Mouse (Mus musculus): ENCODE results near the gene Rspry1. TPM values are rescaled to one million over a fixed set of nuclear protein-coding genes. Genes with fewer than 3 reads are reported as not detected.

Gene Rspry1
- polyA plus RNA-seq, 1 experiment from 2014 or later = 33.6 TPM

DNA sequence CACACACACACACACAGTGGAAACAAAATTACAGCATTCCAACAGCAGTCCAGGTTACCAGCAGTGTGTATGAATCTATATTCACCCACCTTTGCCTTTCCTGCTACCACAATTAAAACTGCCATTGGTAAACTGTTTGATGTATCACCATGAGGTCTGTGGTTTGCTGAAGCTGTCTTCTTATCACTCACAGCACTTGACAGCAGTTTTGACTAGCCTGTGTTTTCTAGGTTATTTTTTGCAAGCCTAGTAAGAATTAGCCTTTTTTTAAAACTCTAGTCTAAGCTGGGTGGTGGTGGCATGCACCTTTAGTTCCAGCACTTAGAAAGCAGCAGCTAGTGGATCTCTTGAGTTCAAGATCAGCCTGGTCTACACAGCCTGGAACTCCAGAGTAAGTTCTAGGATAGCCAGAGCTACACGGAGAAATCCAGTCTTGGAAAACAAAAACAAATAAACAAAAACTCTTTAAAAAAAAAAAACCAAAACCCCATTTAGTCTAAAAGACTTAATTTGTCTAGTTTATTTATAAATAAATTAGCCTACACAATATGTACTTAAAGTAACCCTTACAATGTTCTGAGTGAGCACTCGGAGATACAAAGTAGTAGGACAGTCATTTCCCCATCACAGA, 31.9 kb downstream of the Rspry1 start:
- Histone ChIP-seq H3K9ac (ENCODE audit: low read depth, low read length) (no peak overlapping the region), H3K9me3 (ENCODE audit: control insufficient read depth, low read length) (no peaks in the 10 kb centered on the region), H3K4me2 (ENCODE audit: low read depth, low read length) (no peak overlapping the region), H3K27me3 (replicated peaks; ENCODE audit: control insufficient read depth, insufficient read depth, low read length) (no peaks in the 10 kb centered on the region), H3K36me3 (ENCODE audit: control insufficient read depth, insufficient read depth, low read length) (peaks cover 89% of the 10 kb centered on the region), H3K27ac (replicated peaks; ENCODE audit: low read depth, low read length) (no peak overlapping the region), H3K4me3 (ENCODE audit: low read depth, low read length) (no peak overlapping the region), H3K4me1 (ENCODE audit: control insufficient read depth, insufficient read depth, low read length) (no peaks in the 10 kb centered on the region)
- WGBS = 87% methylated on average over 2 of the region's 2 CpGs
- no peak for DNase-seq (ENCODE audit: low spot score)
- ATAC-seq (ENCODE audit: low read depth) = no peak

DNA sequence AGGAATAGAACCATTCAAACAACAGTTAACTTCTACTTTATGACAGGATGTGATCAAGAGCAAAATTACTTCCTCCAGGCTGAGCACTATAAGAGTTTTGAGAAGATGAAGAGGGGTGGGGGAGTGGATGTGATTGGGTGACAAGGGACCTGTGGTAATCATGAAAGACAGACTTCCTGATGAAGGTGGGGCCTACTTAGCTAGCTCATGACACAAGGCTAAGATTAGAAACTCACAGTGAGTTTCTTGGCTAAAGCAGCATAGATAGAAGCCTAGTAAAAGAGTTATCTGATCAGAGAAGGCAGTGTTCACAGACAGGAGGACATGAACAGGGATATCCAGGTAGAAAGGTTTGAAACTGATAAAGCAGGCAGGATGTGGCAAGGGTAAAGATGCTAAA, 32.5 kb downstream of the Rspry1 start:
- Histone ChIP-seq H3K9ac (ENCODE audit: low read depth, low read length) (no peak overlapping the region), H3K4me1 (ENCODE audit: control insufficient read depth, insufficient read depth, low read length) (no peaks in the 10 kb centered on the region), H3K27me3 (replicated peaks; ENCODE audit: control insufficient read depth, insufficient read depth, low read length) (no peaks in the 10 kb centered on the region), H3K36me3 (ENCODE audit: control insufficient read depth, insufficient read depth, low read length) (peaks cover 90% of the 10 kb centered on the region), H3K4me3 (ENCODE audit: low read depth, low read length) (no peak overlapping the region), H3K27ac (replicated peaks; ENCODE audit: low read depth, low read length) (no peak overlapping the region), H3K9me3 (ENCODE audit: control insufficient read depth, low read length) (no peaks in the 10 kb centered on the region), H3K4me2 (ENCODE audit: low read depth, low read length) (no peak overlapping the region)
- DNase-seq (ENCODE audit: low spot score) (no peak), ATAC-seq (ENCODE audit: low read depth) (no peak)

DNA sequence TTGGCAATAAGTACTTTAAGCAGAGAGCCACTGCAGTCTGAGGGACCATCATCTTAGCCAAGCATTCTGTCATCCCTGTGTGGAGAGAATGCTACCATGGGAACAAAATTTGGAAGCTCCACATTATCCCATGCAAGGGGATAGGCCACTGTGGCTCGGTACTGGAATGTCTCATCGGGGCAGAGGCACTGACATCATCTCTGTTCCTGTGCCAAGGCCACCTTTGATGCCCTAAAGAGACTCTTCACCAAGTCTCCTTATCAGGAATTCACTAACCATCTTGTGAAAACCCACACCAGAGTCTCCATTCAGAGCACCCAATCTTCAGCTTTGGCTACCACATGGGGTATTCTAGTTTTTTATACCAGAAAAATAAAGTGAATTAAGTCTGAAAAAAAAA, 39.4 kb downstream of the Rspry1 start:
- DNase-seq (ENCODE audit: low spot score) (no peak), ATAC-seq (ENCODE audit: low read depth) (no peak)
- Histone ChIP-seq H3K9ac (ENCODE audit: low read depth, low read length) (no peak overlapping the region), H3K4me3 (ENCODE audit: low read depth, low read length) (no peak overlapping the region), H3K27me3 (replicated peaks; ENCODE audit: control insufficient read depth, insufficient read depth, low read length) (no peaks in the 10 kb centered on the region), H3K36me3 (ENCODE audit: control insufficient read depth, insufficient read depth, low read length) (peaks cover 86% of the 10 kb centered on the region), H3K4me2 (ENCODE audit: low read depth, low read length) (no peak overlapping the region), H3K9me3 (ENCODE audit: control insufficient read depth, low read length) (no peaks in the 10 kb centered on the region), H3K27ac (replicated peaks; ENCODE audit: low read depth, low read length) (no peak overlapping the region), H3K4me1 (ENCODE audit: control insufficient read depth, insufficient read depth, low read length) (no peaks in the 10 kb centered on the region)
- WGBS = 92% methylated on average over 2 of the region's 2 CpGs

DNA sequence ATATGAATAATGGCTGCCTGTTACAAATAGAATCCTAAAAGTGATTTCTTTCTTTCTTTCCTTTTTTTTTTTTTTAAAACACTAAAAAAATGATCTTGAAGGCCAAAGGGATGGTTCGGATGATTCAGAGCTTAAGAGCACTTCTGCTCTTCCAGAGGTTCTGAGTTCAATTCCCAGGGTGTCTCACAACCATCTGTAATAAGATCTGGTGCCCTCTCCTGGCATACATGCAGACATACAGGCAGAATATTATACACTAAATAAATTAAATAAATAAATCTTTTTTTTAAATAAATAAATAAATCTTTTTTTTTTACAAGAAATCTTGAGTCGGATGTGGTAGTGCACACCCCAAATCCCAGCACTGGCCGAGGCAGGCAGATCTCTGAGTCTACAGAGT, 40.2 kb downstream of the Rspry1 start:
- DNase-seq (ENCODE audit: low spot score) (no peak), ATAC-seq (ENCODE audit: low read depth) (no peak)
- Histone ChIP-seq H3K4me3 (ENCODE audit: low read depth, low read length) (no peak overlapping the region), H3K36me3 (ENCODE audit: control insufficient read depth, insufficient read depth, low read length) (peaks cover 86% of the 10 kb centered on the region), H3K4me2 (ENCODE audit: low read depth, low read length) (no peak overlapping the region), H3K9me3 (ENCODE audit: control insufficient read depth, low read length) (no peaks in the 10 kb centered on the region), H3K4me1 (ENCODE audit: control insufficient read depth, insufficient read depth, low read length) (no peaks in the 10 kb centered on the region), H3K27ac (replicated peaks; ENCODE audit: low read depth, low read length) (no peak overlapping the region), H3K27me3 (replicated peaks; ENCODE audit: control insufficient read depth, insufficient read depth, low read length) (no peaks in the 10 kb centered on the region), H3K9ac (ENCODE audit: low read depth, low read length) (no peak overlapping the region)
- 91% methylated on average over 3 of the region's 3 CpGs for WGBS

DNA sequence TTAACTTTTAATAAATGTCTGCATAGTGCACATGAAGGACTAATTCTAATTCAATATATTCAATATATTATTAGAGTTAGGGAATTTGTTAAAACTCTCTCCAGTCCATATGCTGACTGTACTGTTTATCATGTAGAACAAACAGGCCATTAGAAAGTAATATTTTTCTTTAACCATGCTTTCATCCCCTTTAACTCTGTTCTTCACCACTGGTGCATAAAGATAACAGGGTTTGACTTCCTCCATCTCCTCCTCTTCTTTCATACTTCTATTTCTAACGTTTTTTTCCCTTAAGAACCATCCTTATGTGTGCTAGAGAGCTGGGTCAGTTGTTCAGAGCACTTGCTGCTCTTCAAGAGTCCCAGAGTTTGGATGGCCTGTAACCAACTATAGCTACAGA, 43.5 kb downstream of the Rspry1 start:
- Histone ChIP-seq H3K27ac (replicated peaks; ENCODE audit: low read depth, low read length) (no peak overlapping the region), H3K4me3 (ENCODE audit: low read depth, low read length) (no peak overlapping the region), H3K4me2 (ENCODE audit: low read depth, low read length) (no peak overlapping the region), H3K4me1 (ENCODE audit: control insufficient read depth, insufficient read depth, low read length) (no peaks in the 10 kb centered on the region), H3K9me3 (ENCODE audit: control insufficient read depth, low read length) (no peaks in the 10 kb centered on the region), H3K36me3 (ENCODE audit: control insufficient read depth, insufficient read depth, low read length) (peaks cover 77% of the 10 kb centered on the region), H3K9ac (ENCODE audit: low read depth, low read length) (no peak overlapping the region), H3K27me3 (replicated peaks; ENCODE audit: control insufficient read depth, insufficient read depth, low read length) (no peaks in the 10 kb centered on the region)
- no peak for ATAC-seq (ENCODE audit: low read depth)
- no peak for DNase-seq (ENCODE audit: low spot score)
- 50% methylated on average over 1 of the region's 1 CpGs for WGBS

DNA sequence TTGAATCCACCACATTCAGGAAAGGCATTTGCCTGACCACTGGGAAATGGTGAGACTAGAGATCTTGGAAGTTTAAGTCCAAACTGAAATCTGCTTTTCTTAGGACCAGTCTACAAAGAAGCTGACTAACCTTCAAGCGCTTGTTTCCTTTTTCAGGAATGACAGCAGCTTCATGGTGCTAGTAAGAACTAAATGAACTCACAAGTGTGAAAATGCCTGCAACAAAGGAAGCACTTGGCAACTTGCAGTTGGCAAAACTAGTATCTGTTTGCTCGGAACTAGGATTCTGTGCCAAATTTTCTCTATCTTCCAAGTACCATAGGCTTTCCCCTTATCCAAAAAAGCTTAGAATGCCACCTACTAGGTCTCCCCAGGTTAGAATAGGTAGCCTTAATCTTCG, 44.4 kb downstream of the Rspry1 start:
- H3K36me3 ChIP-seq (ENCODE audit: control insufficient read depth, insufficient read depth, low read length) = peaks cover 74% of the 10 kb centered on the region
- ATAC-seq (ENCODE audit: low read depth) = no peak
- no peaks in the 10 kb centered on the region for H3K27me3 ChIP-seq (replicated peaks; ENCODE audit: control insufficient read depth, insufficient read depth, low read length)
- H3K27ac ChIP-seq (replicated peaks; ENCODE audit: low read depth, low read length) = no peak overlapping the region
- no peak overlapping the region for H3K4me3 ChIP-seq (ENCODE audit: low read depth, low read length)
- DNase-seq (ENCODE audit: low spot score) = no peak
- no peaks in the 10 kb centered on the region for H3K9me3 ChIP-seq (ENCODE audit: control insufficient read depth, low read length)
- 90% methylated on average over 3 of the region's 3 CpGs for WGBS
- H3K9ac ChIP-seq (ENCODE audit: low read depth, low read length) = no peak overlapping the region
- no peaks in the 10 kb centered on the region for H3K4me1 ChIP-seq (ENCODE audit: control insufficient read depth, insufficient read depth, low read length)
- H3K4me2 ChIP-seq (ENCODE audit: low read depth, low read length) = no peak overlapping the region

DNA sequence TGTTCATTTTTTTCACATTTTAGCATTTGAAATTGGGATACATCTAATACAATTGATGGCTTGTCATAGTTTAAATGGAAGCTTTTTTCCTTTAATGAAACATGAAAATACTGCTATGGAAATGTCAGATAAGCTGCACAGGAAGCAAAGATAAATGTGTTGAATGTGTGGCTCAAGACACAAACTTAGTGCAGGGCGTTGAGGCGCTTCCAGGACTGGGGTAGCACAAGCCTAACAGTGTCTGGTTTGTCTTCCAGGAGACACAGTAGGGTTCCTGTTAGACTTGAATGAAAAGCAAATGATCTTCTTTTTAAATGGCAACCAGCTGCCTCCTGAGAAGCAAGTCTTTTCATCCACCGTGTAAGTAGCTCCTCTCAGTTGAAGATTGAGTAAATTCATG, 47.8 kb downstream of the Rspry1 start:
- ATAC-seq (ENCODE audit: low read depth) (no peak), DNase-seq (ENCODE audit: low spot score) (peak; percentile 4)
- WGBS = 41% methylated on average over 3 of the region's 3 CpGs
- H3K36me3 ChIP-seq (ENCODE audit: control insufficient read depth, insufficient read depth, low read length) = peaks cover 74% of the 10 kb centered on the region
- H3K4me1 ChIP-seq (ENCODE audit: control insufficient read depth, insufficient read depth, low read length) = no peaks in the 10 kb centered on the region
- H3K9ac ChIP-seq (ENCODE audit: low read depth, low read length) = no peak overlapping the region
- H3K9me3 ChIP-seq (ENCODE audit: control insufficient read depth, low read length) = no peaks in the 10 kb centered on the region
- no peak overlapping the region for H3K27ac ChIP-seq (replicated peaks; ENCODE audit: low read depth, low read length)
- H3K4me3 ChIP-seq (ENCODE audit: low read depth, low read length) = no peak overlapping the region
- H3K27me3 ChIP-seq (replicated peaks; ENCODE audit: control insufficient read depth, insufficient read depth, low read length) = no peaks in the 10 kb centered on the region
- no peak overlapping the region for H3K4me2 ChIP-seq (ENCODE audit: low read depth, low read length)

DNA sequence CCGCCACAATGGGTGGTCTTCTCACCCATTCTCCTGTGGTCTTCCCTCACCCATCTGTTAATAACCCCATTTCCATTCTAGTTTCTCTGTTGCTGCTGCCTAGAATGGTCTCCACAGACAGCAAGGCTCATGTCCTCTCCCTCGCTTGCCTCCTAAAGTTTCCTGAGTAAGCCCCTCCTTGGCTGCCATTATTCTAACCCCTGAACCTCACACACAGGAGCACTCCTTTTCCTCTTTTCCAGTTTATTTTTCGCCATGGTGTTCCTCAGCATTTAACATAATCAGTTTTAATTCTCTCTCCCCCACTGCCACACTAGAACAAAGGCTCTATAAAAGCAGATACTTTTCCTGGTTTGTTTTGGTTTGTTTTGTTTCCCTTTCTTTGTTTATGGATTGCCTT, 51.2 kb downstream of the Rspry1 start:
- Histone ChIP-seq H3K36me3 (ENCODE audit: control insufficient read depth, insufficient read depth, low read length) (peaks cover 75% of the 10 kb centered on the region), H3K4me1 (ENCODE audit: control insufficient read depth, insufficient read depth, low read length) (no peaks in the 10 kb centered on the region), H3K9me3 (ENCODE audit: control insufficient read depth, low read length) (no peaks in the 10 kb centered on the region), H3K4me3 (ENCODE audit: low read depth, low read length) (no peak overlapping the region), H3K9ac (ENCODE audit: low read depth, low read length) (no peak overlapping the region), H3K27me3 (replicated peaks; ENCODE audit: control insufficient read depth, insufficient read depth, low read length) (no peaks in the 10 kb centered on the region), H3K27ac (replicated peaks; ENCODE audit: low read depth, low read length) (no peak overlapping the region), H3K4me2 (ENCODE audit: low read depth, low read length) (no peak overlapping the region)
- ATAC-seq (ENCODE audit: low read depth) (no peak), DNase-seq (ENCODE audit: low spot score) (no peak)
- WGBS = 85% methylated on average over 3 of the region's 3 CpGs

DNA sequence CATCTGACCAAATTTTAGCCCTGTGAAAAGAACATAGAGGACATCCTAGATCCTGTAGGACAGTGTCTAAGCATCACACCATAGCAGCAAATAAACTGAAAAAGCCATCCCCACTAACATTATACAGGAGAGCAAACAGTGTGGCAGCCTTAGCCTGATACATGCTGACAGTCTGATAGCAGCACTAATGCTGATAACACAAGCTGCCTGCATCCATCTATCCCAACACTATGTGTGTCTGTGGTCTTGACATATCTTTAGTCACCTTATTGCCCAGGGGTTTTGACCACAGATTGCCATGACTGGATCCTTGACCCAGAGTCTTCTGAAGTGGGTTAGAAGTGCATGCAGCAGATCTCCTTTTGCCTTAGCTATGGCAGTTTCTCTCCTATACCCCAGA, 53.3 kb downstream of the Rspry1 start:
- H3K36me3 ChIP-seq (ENCODE audit: control insufficient read depth, insufficient read depth, low read length) = peaks cover 75% of the 10 kb centered on the region
- no peak overlapping the region for H3K4me3 ChIP-seq (ENCODE audit: low read depth, low read length)
- ATAC-seq (ENCODE audit: low read depth) (no peak), DNase-seq (ENCODE audit: low spot score) (no peak)
- H3K9me3 ChIP-seq (ENCODE audit: control insufficient read depth, low read length) = no peaks in the 10 kb centered on the region
- H3K27ac ChIP-seq (replicated peaks; ENCODE audit: low read depth, low read length) = no peak overlapping the region
- no peaks in the 10 kb centered on the region for H3K4me1 ChIP-seq (ENCODE audit: control insufficient read depth, insufficient read depth, low read length)
- H3K4me2 ChIP-seq (ENCODE audit: low read depth, low read length) = no peak overlapping the region
- no peak overlapping the region for H3K9ac ChIP-seq (ENCODE audit: low read depth, low read length)
- H3K27me3 ChIP-seq (replicated peaks; ENCODE audit: control insufficient read depth, insufficient read depth, low read length) = no peaks in the 10 kb centered on the region

All from embryonic facial prominence, embryonic 14.5 days (tissue).